Mouse (Mus musculus) lung, embryonic 14.5 days (tissue): ENCODE measurements around the gene Prmt6. TPM values are rescaled to one million over a fixed set of nuclear protein-coding genes. Genes with fewer than 3 reads are reported as not detected.

ENCODE experiments used
- ATAC-seq: fragments of 200-750 bp; cut with Nextera tagmentation; 2 replicates; pipeline ENCODE4 v1.8.0; 2017; ENCODE audit warnings: mild to moderate bottlenecking, moderate TSS enrichment, moderate library complexity; ENCODE audit not compliant: insufficient read depth
- DNase-seq: peaks from one replicate; pipeline ENCODE4 v3.0.0-alpha.2; 2015
- H3K27ac ChIP-seq: fragments of 300-500 bp; sonication (generic); 2 replicates; pipeline ENCODE4 v1.5.1; 2014; ENCODE audit warnings: low read depth, mild to moderate bottlenecking, moderate library complexity
- H3K27me3 ChIP-seq: fragments of 300-500 bp; sonication (generic); 2 replicates; pipeline ENCODE4 v1.6.1; 2014; ENCODE audit warnings: low read length, control low read depth; ENCODE audit not compliant: insufficient read depth
- H3K36me3 ChIP-seq: fragments of 300-500 bp; sonication (generic); 2 replicates; pipeline ENCODE4 v1.6.1; 2014; ENCODE audit warnings: control low read depth; ENCODE audit not compliant: insufficient read depth
- H3K4me1 ChIP-seq: fragments of 300-500 bp; sonication (generic); 2 replicates; pipeline ENCODE4 v1.6.1; 2014; ENCODE audit warnings: antibody characterized with exemption, control low read depth; ENCODE audit not compliant: insufficient read depth
- H3K4me2 ChIP-seq: fragments of 300-500 bp; sonication (generic); 2 replicates; pipeline ENCODE4 v1.6.1; 2014; ENCODE audit warnings: mild to moderate bottlenecking
- H3K4me3 ChIP-seq: fragments of 300-500 bp; sonication (generic); 2 replicates; pipeline ENCODE4 v1.5.1; 2014; ENCODE audit warnings: low read depth, low read length
- H3K9ac ChIP-seq: fragments of 300-500 bp; sonication (generic); 2 replicates; pipeline ENCODE4 v1.6.1; 2014
- H3K9me3 ChIP-seq: fragments of 300-500 bp; sonication (generic); 2 replicates; pipeline ENCODE4 v1.6.1; 2016; ENCODE audit warnings: low read depth, low read length, control low read depth
- CTCF ChIP-seq: IDR thresholded peaks from 2 replicates; pipeline ENCODE4 v1.5.1; 2016; ENCODE audit warnings: antibody characterized with exemption, low read depth
- WGBS: fragments of 180-500 bp; shearing (Covaris S2); extraction: QIAGEN DNeasy Blood & Tissue Kit; methylation state at CpG from one replicate; pipeline ENCODE4 v1.1.7; 2014; 5-methylcytosine and 5-hydroxymethylcytosine counted together
- polyA plus RNA-seq: library from polyadenylated mRNA; unstranded; fragments of >200 nt; fragmentation: Nextera tagmentation; extraction: Ambion mirVana; gene quantifications from 2 replicates; pipeline ENCODE4 v1.2.1, GENCODE M21; 2014

The Prmt6 gene
- polyA plus RNA-seq = 23.8 and 27.7 TPM in 2 replicates

GRCm38 (mm10) chr3:110250839-110251700 is at the start of gene Prmt6:
TSS of gene Prmt6 (minus strand) at chr3:110250998.
- H3K9me3 ChIP-seq = no peaks in the 10 kb centered on the region
- peak; percentile 94 for DNase-seq
- H3K4me2 ChIP-seq = peak within 1 kb of the TSS; percentile 73
- H3K4me3 ChIP-seq = peak within 1 kb of the TSS; percentile 92
- peak; percentile 93 for ATAC-seq
- no peaks in the 10 kb centered on the region for H3K27me3 ChIP-seq
- peak within 1 kb of the TSS; percentile 93 for H3K9ac ChIP-seq
- TF ChIP-seq CTCF = no peak
- H3K4me1 ChIP-seq = peaks cover 4% of the 10 kb centered on the region; the same call in 1 of the 2 replicates
- H3K36me3 ChIP-seq = peaks cover 8% of the 10 kb centered on the region; the same call in 1 of the 2 replicates
- WGBS = 17% methylated on average over 38 of the region's 38 CpGs
- H3K27ac ChIP-seq = peak within 1 kb of the TSS; percentile 92

- Histone ChIP-seq H3K4me1 (no peaks in the 10 kb centered on the region), H3K4me2 (no peak overlapping the region), H3K9me3 (no peaks in the 10 kb centered on the region), H3K27ac (no peak overlapping the region), H3K9ac (no peak overlapping the region), H3K27me3 (no peaks in the 10 kb centered on the region), H3K36me3 (no peaks in the 10 kb centered on the region), H3K4me3 (no peak overlapping the region)
- no peak for TF ChIP-seq CTCF
- no peak for ATAC-seq
- 62% methylated on average over 8 of the region's 8 CpGs for WGBS
- no peak for DNase-seq
Observed at GRCm38 (mm10) chr3:110290485-110291045, 39.8 kb upstream of the Prmt6 start.

GRCm38 (mm10) chr3:110282651-110283050 is 31.9 kb upstream of the Prmt6 start:
- H3K36me3 ChIP-seq = no peaks in the 10 kb centered on the region
- no peaks in the 10 kb centered on the region for H3K9me3 ChIP-seq
- no peak overlapping the region for H3K4me3 ChIP-seq
- ATAC-seq (no peak), DNase-seq (no peak)
- H3K9ac ChIP-seq = no peak overlapping the region
- 76% methylated on average over 5 of the region's 5 CpGs for whole genome bisulfite sequencing
- H3K27ac ChIP-seq = no peak overlapping the region
- no peaks in the 10 kb centered on the region for H3K27me3 ChIP-seq
- TF ChIP-seq CTCF = no peak
- no peaks in the 10 kb centered on the region for H3K4me1 ChIP-seq
- H3K4me2 ChIP-seq = no peak overlapping the region

GRCm38 (mm10) chr3:110267790-110268189 is 17.0 kb upstream of the Prmt6 start:
- 57% methylated on average over 2 of the region's 2 CpGs for WGBS
- no peak overlapping the region for H3K4me2 ChIP-seq
- no peak overlapping the region for H3K27ac ChIP-seq
- no peaks in the 10 kb centered on the region for H3K36me3 ChIP-seq
- no peaks in the 10 kb centered on the region for H3K27me3 ChIP-seq
- no peaks in the 10 kb centered on the region for H3K9me3 ChIP-seq
- ATAC-seq (no peak), DNase-seq (no peak)
- H3K4me1 ChIP-seq = no peaks in the 10 kb centered on the region
- no peak overlapping the region for H3K4me3 ChIP-seq
- no peak for TF ChIP-seq CTCF
- H3K9ac ChIP-seq = no peak overlapping the region

GRCm38 (mm10) chr3:110253105-110253504 is 2.3 kb upstream of the Prmt6 start:
- no peak for TF ChIP-seq CTCF
- no peak overlapping the region for H3K27ac ChIP-seq
- no peak overlapping the region for H3K4me3 ChIP-seq
- H3K36me3 ChIP-seq = 0 out of 2 replicates have a peak, but pooled peaks cover under 1% of the 10 kb centered on the region
- H3K9me3 ChIP-seq = no peaks in the 10 kb centered on the region
- H3K27me3 ChIP-seq = no peaks in the 10 kb centered on the region
- H3K4me2 ChIP-seq = no peak overlapping the region
- ATAC-seq (no peak), DNase-seq (no peak)
- H3K9ac ChIP-seq = no peak overlapping the region
- 88% methylated on average over 4 of the region's 4 CpGs for WGBS
- H3K4me1 ChIP-seq = peaks cover 4% of the 10 kb centered on the region; the same call in 1 of the 2 replicates

GRCm38 (mm10) chr3:110249891-110250838 is 633 bp downstream of the Prmt6 start:
- Histone ChIP-seq H3K4me1 (peaks cover 4% of the 10 kb centered on the region; the same call in 1 of the 2 replicates), H3K36me3 (peaks cover 8% of the 10 kb centered on the region; the same call in 1 of the 2 replicates), H3K9ac (peak overlapping the region; percentile 93), H3K27ac (peak overlapping the region; percentile 92), H3K4me2 (peak overlapping the region; percentile 73), H3K4me3 (peak overlapping the region; percentile 92), H3K9me3 (no peaks in the 10 kb centered on the region), H3K27me3 (no peaks in the 10 kb centered on the region)
- TF ChIP-seq CTCF = no peak
- WGBS = under 1% methylated on average over 89 of the region's 89 CpGs
- peak; percentile 88 for ATAC-seq
- peak; percentile 83 for DNase-seq
